ENCODE assay signal across 9 mouse cellular contexts in the genomic region with DNA sequence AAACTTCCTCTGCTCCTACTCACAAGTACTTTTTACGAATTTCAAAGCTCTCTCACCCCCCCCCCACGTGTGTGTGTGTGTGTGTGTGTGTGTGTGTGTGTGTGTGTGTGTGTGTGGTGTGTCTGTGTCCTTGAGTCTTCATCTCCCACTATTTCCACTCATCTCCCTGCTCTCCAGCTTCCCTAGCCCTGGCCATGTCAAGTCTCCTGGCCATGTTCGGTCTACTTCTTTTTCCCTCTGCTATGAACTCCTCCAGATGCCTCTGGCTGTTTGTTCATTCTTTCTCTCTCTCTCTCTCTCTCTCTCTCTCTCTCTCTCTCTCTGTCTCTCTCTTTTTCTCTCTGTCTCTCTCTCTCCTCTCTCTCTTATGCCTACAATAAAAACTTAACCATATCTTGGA. TPM values are rescaled to one million over a fixed set of nuclear protein-coding genes. Genes with fewer than 3 reads are reported as not detected.
DNase-seq lines count a peak whose midpoint lies in the region; ATAC-seq and TF ChIP-seq lines count a peak whose summit lies in the region.
"Had no signal": no experiment of that assay in that cellular context is flagged by ENCODE, and none has a peak within 500 bp of the region (broad histone marks: within the 10 kb centered on the region; RNA-seq: fewer than 3 reads in every experiment).

No protein-coding gene starts in this region.

- H3K36me3 ChIP-seq in embryonic facial prominence, embryonic 12.5 days = no peaks in the 10 kb centered on the region
- no peaks in the 10 kb centered on the region for H3K36me3 ChIP-seq in hindbrain, embryonic 12.5 days
- H3K36me3 ChIP-seq in macrophage (ENCODE audit: inconsistent target) = no peaks in the 10 kb centered on the region

- DNase-seq in lung, adult 2 months = no peak
- no peak for DNase-seq in lung, postnatal 25 days (ENCODE audit: low spot score)
- no peak for DNase-seq in left cerebral cortex, postnatal 10 days (ENCODE audit: extremely low spot score in 1 of 2, low spot score in 2 of 2)
- no peak for DNase-seq in urinary bladder, postnatal 10 days (ENCODE audit: low spot score)
- no peak for DNase-seq in adrenal gland, postnatal 25 days
- DNase-seq: kidney, adult 18-20 months had no signal

- H3K9me3 ChIP-seq in embryonic facial prominence, embryonic 12.5 days = no peaks in the 10 kb centered on the region
- H3K9me3 ChIP-seq in hindbrain, embryonic 12.5 days (replicated peaks) = no peaks in the 10 kb centered on the region

- 10% methylated on average over 3 of the region's 3 CpGs for WGBS in lung, adult 2 months
- 51% methylated on average over 3 of the region's 3 CpGs for WGBS in embryonic facial prominence, embryonic 12.5 days
- 52% methylated on average over 3 of the region's 3 CpGs for WGBS in hindbrain, embryonic 12.5 days
- WGBS in macrophage (ENCODE audit: missing documents) = 33% methylated on average over 1 of the region's 3 CpGs

- H3K9ac ChIP-seq in embryonic facial prominence, embryonic 12.5 days = no peak overlapping the region
- H3K9ac ChIP-seq in hindbrain, embryonic 12.5 days = no peak overlapping the region

- H3K27ac ChIP-seq in embryonic facial prominence, embryonic 12.5 days = peak overlapping the region; percentile 12; the same call in 1 of the 2 replicates
- H3K27ac ChIP-seq in hindbrain, embryonic 12.5 days = peak overlapping the region; percentile 3; the same call in 1 of the 2 replicates
- H3K27ac ChIP-seq in macrophage = no peak overlapping the region

- intact Hi-C loops in left cerebral cortex, postnatal 10 days (cut with DNase I) = no loop called here

- no peak for TF ChIP-seq POLR2A in lung, adult 2 months (IDR thresholded peaks at IDR 0.05; ENCODE audit: borderline replicate concordance, extremely low read depth, low read depth, low read length)

- TF ChIP-seq CTCF in lung, adult 2 months (IDR thresholded peaks at IDR 0.05; ENCODE audit: insufficient read depth, low read length) = no peak

- H3K27me3 ChIP-seq in embryonic facial prominence, embryonic 12.5 days = no peaks in the 10 kb centered on the region
- no peaks in the 10 kb centered on the region for H3K27me3 ChIP-seq in hindbrain, embryonic 12.5 days

- peak overlapping the region; percentile 55 for H3K4me3 ChIP-seq in lung, adult 2 months (replicated peaks; ENCODE audit: extremely low read depth, low read depth, low read length)
- peak overlapping the region; percentile 27 for H3K4me3 ChIP-seq in embryonic facial prominence, embryonic 12.5 days
- H3K4me3 ChIP-seq in hindbrain, embryonic 12.5 days = peak overlapping the region; percentile 14; the same call in 1 of the 2 replicates
- H3K4me3 ChIP-seq in macrophage (ENCODE audit: inconsistent target) = peak overlapping the region; percentile 25

- H3K79me2 ChIP-seq in macrophage (ENCODE audit: inconsistent target) = no peaks in the 10 kb centered on the region

- H3K4me1 ChIP-seq in lung, adult 2 months (ENCODE audit: control insufficient read depth, insufficient read depth, low read length) = peaks cover 5% of the 10 kb centered on the region
- peaks cover 8% of the 10 kb centered on the region; the same call in 1 of the 2 replicates for H3K4me1 ChIP-seq in embryonic facial prominence, embryonic 12.5 days
- H3K4me1 ChIP-seq in hindbrain, embryonic 12.5 days = peaks cover 3% of the 10 kb centered on the region; the same call in 1 of the 2 replicates

- H3K4me2 ChIP-seq in embryonic facial prominence, embryonic 12.5 days (replicated peaks) = peak overlapping the region; percentile 34
- H3K4me2 ChIP-seq in hindbrain, embryonic 12.5 days (replicated peaks) = peak overlapping the region; percentile 27

- ATAC-seq in embryonic facial prominence, embryonic 12.5 days (ENCODE audit: insufficient number of reproducible peaks, insufficient read depth, low FRiP score, low TSS enrichment) = no peak
- no peak for ATAC-seq in hindbrain, embryonic 12.5 days (ENCODE audit: low FRiP score)

RNA-seq across cellular contexts. Expression of a gene that starts 0.4 kb away (rescaled TPM):
- 6.2 and 10.5 TPM in 2 replicates for polyA plus RNA-seq in lung, adult 2 months (2012; rRNA removed)
- 21.9 and 24.1 TPM in 2 replicates for polyA plus RNA-seq in embryonic facial prominence, embryonic 12.5 days (2016; fragmentation: Nextera tagmentation; extraction: Ambion mirVana)
- polyA plus RNA-seq in hindbrain, embryonic 12.5 days (2016; fragmentation: Nextera tagmentation; extraction: Ambion mirVana) = 18.7 and 25.7 TPM in 2 replicates
- 10 to 100 TPM in 21 of 26 experiments, 1 to 10 TPM in 5; 5.7 to 25.7 (median 18.0) TPM for total RNA-seq in macrophage (2018; cell fraction: chromatin; rRNA removed)
- 10 to 100 TPM; 10.6 to 26.2 (median 17.2) TPM for total RNA-seq in macrophage (2018; cell fraction: cytosol; rRNA removed)
- total RNA-seq in macrophage (2018; cell fraction: nucleus; rRNA removed) = 10 to 100 TPM in 25 of 26 experiments, 1 to 10 TPM in 1; 7.3 to 40.9 (median 21.0) TPM
- 22.0 to 44.0 TPM (median 22.4 TPM) in 3 replicates for polyA plus RNA-seq in macrophage (2018)
- total RNA-seq in left cerebral cortex, postnatal 10 days (2021) = 1 to 10 TPM; 6.2 to 7.6 TPM
- total RNA-seq in adrenal gland, postnatal 25 days (2021) = 49.2 and 65.8 TPM in 2 replicates

RNA-seq across cellular contexts. Expression of a gene that starts 50.9 kb away (rescaled TPM):
- 128 and 192 TPM in 2 replicates for polyA plus RNA-seq in lung, adult 2 months (2012; rRNA removed)
- 20.2 and 23.6 TPM in 2 replicates for polyA plus RNA-seq in embryonic facial prominence, embryonic 12.5 days (2016; fragmentation: Nextera tagmentation; extraction: Ambion mirVana)
- 15.4 and 18.4 TPM in 2 replicates for polyA plus RNA-seq in hindbrain, embryonic 12.5 days (2016; fragmentation: Nextera tagmentation; extraction: Ambion mirVana)
- 100 to 1,000 TPM in 2 of 26 experiments, 10 to 100 TPM in 24; 13.9 to 110 (median 21.7) TPM for total RNA-seq in macrophage (2018; cell fraction: chromatin; rRNA removed)
- 10 to 100 TPM; 17.3 to 46.5 (median 29.3) TPM for total RNA-seq in macrophage (2018; cell fraction: cytosol; rRNA removed)
- total RNA-seq in macrophage (2018; cell fraction: nucleus; rRNA removed) = 10 to 100 TPM; 20.9 to 83.0 (median 32.0) TPM
- polyA plus RNA-seq in macrophage (2018) = 16.1 to 41.4 TPM (median 19.5 TPM) in 3 replicates
- 10 to 100 TPM in 1 of 2 experiments, 1 to 10 TPM in 1; 7.7 to 10.4 TPM for total RNA-seq in left cerebral cortex, postnatal 10 days (2021)
- total RNA-seq in adrenal gland, postnatal 25 days (2021) = 22.6 and 25.0 TPM in 2 replicates
